Mouse (Mus musculus) liver, embryonic 14.5 days (tissue): ENCODE results near the gene Klhl2.

ENCODE experiments used
- CTCF ChIP-seq: IDR thresholded peaks from 2 replicates; pipeline ENCODE4 v1.5.1; 2016; ENCODE audit warnings: antibody characterized with exemption, low read depth, control low read depth
- EP300 ChIP-seq: IDR thresholded peaks from 2 replicates; pipeline ENCODE4 v1.6.1; 2016; ENCODE audit warnings: antibody characterized with exemption, low read depth

- TF ChIP-seq CTCF, result no peak
- TF ChIP-seq EP300, result no peak
These were observed 137.3 kb downstream of the Klhl2 start for GRCm38 (mm10) chr8:64712499-64712898.
